ENCODE assay signal across 8 mouse cellular contexts in the genomic region with DNA sequence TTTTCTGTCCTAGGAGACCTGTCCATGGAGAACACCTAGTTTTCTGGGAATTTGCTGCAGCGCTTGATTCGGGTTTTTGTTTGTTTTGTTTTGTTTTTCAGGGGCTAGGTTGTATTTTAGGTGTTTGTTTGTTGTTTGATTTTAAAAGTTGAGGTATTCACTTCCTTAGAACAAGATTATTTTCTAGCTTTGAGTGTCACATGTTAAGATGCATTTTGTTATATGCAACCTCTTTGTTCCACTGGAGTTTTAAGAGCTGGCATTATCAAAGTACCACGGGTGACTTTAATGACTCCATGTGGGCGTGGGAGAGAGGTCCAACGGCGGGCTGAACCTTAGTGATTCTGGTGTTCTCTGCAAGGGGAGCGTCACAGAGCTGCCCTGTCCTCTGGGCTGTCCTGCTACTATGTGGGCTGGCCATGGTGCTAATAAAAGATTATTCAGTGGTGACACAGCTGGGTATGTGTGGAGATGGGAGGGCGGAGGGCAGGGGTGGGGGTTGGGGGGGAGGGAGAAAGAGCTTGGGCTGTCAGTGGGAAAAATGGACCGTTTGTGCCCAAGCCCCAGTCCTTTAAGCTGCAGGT. TPM values are rescaled to one million over a fixed set of nuclear protein-coding genes. Genes with fewer than 3 reads are reported as not detected.
DNase-seq lines count a peak whose midpoint lies in the region; ATAC-seq and TF ChIP-seq lines count a peak whose summit lies in the region.

No protein-coding gene starts in this region.

- H3K4me2 ChIP-seq in lung, embryonic 14.5 days = peak overlapping the region; percentile 89
- peak overlapping the region; percentile 85 for H3K4me2 ChIP-seq in embryonic facial prominence, embryonic 14.5 days (ENCODE audit: low read depth, low read length)
- H3K4me2 ChIP-seq in liver, embryonic 11.5 days = peak overlapping the region; percentile 73

- H3K27ac ChIP-seq in lung, embryonic 14.5 days (ENCODE audit: low read depth) = no peak overlapping the region
- H3K27ac ChIP-seq in embryonic facial prominence, embryonic 14.5 days (replicated peaks; ENCODE audit: low read depth, low read length) = no peak overlapping the region
- H3K27ac ChIP-seq in hindbrain, embryonic 10.5 days = no peak overlapping the region
- no peak overlapping the region for H3K27ac ChIP-seq in liver, embryonic 11.5 days (ENCODE audit: low read depth, low read length)

- 18% methylated on average over 9 of the region's 9 CpGs for WGBS in lung, embryonic 14.5 days
- 17% methylated on average over 9 of the region's 9 CpGs for WGBS in embryonic facial prominence, embryonic 14.5 days
- 13% methylated on average over 9 of the region's 9 CpGs for WGBS in hindbrain, embryonic 10.5 days
- 12% methylated on average over 9 of the region's 9 CpGs for WGBS in liver, embryonic 11.5 days

- TF ChIP-seq CTCF in lung, embryonic 14.5 days (IDR thresholded peaks at IDR 0.05; ENCODE audit: low read depth) = no peak

- peaks cover 10% of the 10 kb centered on the region for H3K27me3 ChIP-seq in lung, embryonic 14.5 days (ENCODE audit: insufficient read depth, low read length)
- H3K27me3 ChIP-seq in embryonic facial prominence, embryonic 14.5 days (replicated peaks; ENCODE audit: control insufficient read depth, insufficient read depth, low read length) = peaks cover 15% of the 10 kb centered on the region
- peaks cover 13% of the 10 kb centered on the region for H3K27me3 ChIP-seq in hindbrain, embryonic 10.5 days (ENCODE audit: insufficient read depth, poor library complexity, severe bottlenecking)
- H3K27me3 ChIP-seq in liver, embryonic 11.5 days (replicated peaks; ENCODE audit: control insufficient read depth, insufficient read depth, low read length) = no peaks in the 10 kb centered on the region

- H3K4me1 ChIP-seq in lung, embryonic 14.5 days (ENCODE audit: insufficient read depth) = no peaks in the 10 kb centered on the region
- no peaks in the 10 kb centered on the region for H3K4me1 ChIP-seq in embryonic facial prominence, embryonic 14.5 days (ENCODE audit: control insufficient read depth, insufficient read depth, low read length)
- H3K4me1 ChIP-seq in hindbrain, embryonic 10.5 days (replicated peaks) = peaks cover 25% of the 10 kb centered on the region
- H3K4me1 ChIP-seq in liver, embryonic 11.5 days (replicated peaks; ENCODE audit: control insufficient read depth, insufficient read depth, low read length) = peaks cover 3% of the 10 kb centered on the region

- H3K9ac ChIP-seq in lung, embryonic 14.5 days = no peak overlapping the region
- 0 out of 2 replicates have a peak overlapping the region, but pooled peaks have one; percentile 73 for H3K9ac ChIP-seq in embryonic facial prominence, embryonic 14.5 days (ENCODE audit: low read depth, low read length)
- peak overlapping the region; percentile 58 for H3K9ac ChIP-seq in liver, embryonic 11.5 days (ENCODE audit: low read depth, low read length)

- no peak overlapping the region for H3K4me3 ChIP-seq in lung, embryonic 14.5 days (ENCODE audit: low read depth, low read length)
- peak overlapping the region; percentile 61 for H3K4me3 ChIP-seq in embryonic facial prominence, embryonic 14.5 days (ENCODE audit: low read depth, low read length)
- H3K4me3 ChIP-seq in hindbrain, embryonic 10.5 days = peak overlapping the region; percentile 57
- peak overlapping the region; percentile 53 for H3K4me3 ChIP-seq in liver, embryonic 11.5 days (ENCODE audit: low read depth, low read length)

- no peak for DNase-seq in lung, embryonic 14.5 days
- DNase-seq in lung, postnatal 36 days = no peak
- no peak for DNase-seq in embryonic facial prominence, embryonic 14.5 days (ENCODE audit: low spot score)
- DNase-seq in hindbrain, embryonic 10.5 days (ENCODE audit: low spot score) = peak; percentile 20
- DNase-seq in liver, embryonic 11.5 days (ENCODE audit: low spot score) = no peak
- DNase-seq in skeletal muscle tissue, adult 2 months (ENCODE audit: low read depth, low spot score) = peak; percentile 50
- DNase-seq in adrenal gland, postnatal 25 days = no peak
- DNase-seq in cerebellum, adult 9-10 months = no peak

- H3K36me3 ChIP-seq in lung, embryonic 14.5 days (ENCODE audit: insufficient read depth) = no peaks in the 10 kb centered on the region
- H3K36me3 ChIP-seq in embryonic facial prominence, embryonic 14.5 days (ENCODE audit: control insufficient read depth, insufficient read depth, low read length) = no peaks in the 10 kb centered on the region
- no peaks in the 10 kb centered on the region for H3K36me3 ChIP-seq in hindbrain, embryonic 10.5 days
- no peaks in the 10 kb centered on the region for H3K36me3 ChIP-seq in liver, embryonic 11.5 days (ENCODE audit: control insufficient read depth, insufficient read depth, low read length)

- ATAC-seq in lung, embryonic 14.5 days (ENCODE audit: insufficient read depth) = no peak
- ATAC-seq in embryonic facial prominence, embryonic 14.5 days (ENCODE audit: low read depth) = no peak
- 0 out of 2 replicates have a peak, but pooled peaks have one; percentile 41 for ATAC-seq in liver, embryonic 11.5 days (replicated peaks; ENCODE audit: low FRiP score)

- H3K9me3 ChIP-seq in lung, embryonic 14.5 days (ENCODE audit: low read depth, low read length) = no peaks in the 10 kb centered on the region
- no peaks in the 10 kb centered on the region for H3K9me3 ChIP-seq in embryonic facial prominence, embryonic 14.5 days (ENCODE audit: control insufficient read depth, low read length)
- no peaks in the 10 kb centered on the region for H3K9me3 ChIP-seq in hindbrain, embryonic 10.5 days
- H3K9me3 ChIP-seq in liver, embryonic 11.5 days (ENCODE audit: control insufficient read depth, low read length) = no peaks in the 10 kb centered on the region

RNA-seq across cellular contexts. Expression of a gene that starts 1.0 kb away (rescaled TPM):
- 1.4 and 1.8 TPM in 2 replicates for polyA plus RNA-seq in lung, embryonic 14.5 days (2014; fragmentation: Nextera tagmentation; extraction: Ambion mirVana)
- polyA plus RNA-seq in embryonic facial prominence, embryonic 14.5 days (2014; fragmentation: Nextera tagmentation; extraction: Ambion mirVana) = 6.8 TPM in 2 replicates
- polyA plus RNA-seq in hindbrain, embryonic 10.5 days (2016; fragmentation: Nextera tagmentation; extraction: Ambion mirVana) = 1.9 TPM in 2 replicates
- polyA plus RNA-seq in liver, embryonic 11.5 days (2014; fragmentation: Nextera tagmentation; extraction: Ambion mirVana) = 11.9 and 13.0 TPM in 2 replicates
- total RNA-seq in adrenal gland, postnatal 25 days (2021) = 2.3 and 2.8 TPM in 2 replicates

Comparison
In these comparisons a context has a peak if more than half of its experiments do, and no peak if none do; other contexts are left out.
1. DNase-seq: peak in hindbrain, embryonic 10.5 days (single experiment) and skeletal muscle tissue, adult 2 months (single experiment); none in lung, embryonic 14.5 days (single experiment), lung, postnatal 36 days (single experiment), embryonic facial prominence, embryonic 14.5 days (single experiment), liver, embryonic 11.5 days (single experiment), adrenal gland, postnatal 25 days (single experiment) and cerebellum, adult 9-10 months (single experiment).
2. Peak in every context shown above with its lines, with median percentiles within 50 percentile points of each other: H3K4me2 ChIP-seq.